Mouse (Mus musculus) small intestine, adult 2 months (tissue): ENCODE measurements around the gene Tbc1d4.

ENCODE experiments used
- CTCF ChIP-seq: fragments of 200-500 bp; IDR thresholded peaks from 2 replicates; pipeline ENCODE4 v1.5.1; 2012; ENCODE audit warnings: low read depth, mild to moderate bottlenecking, control low read depth, inconsistent platforms, low read length, moderate library complexity, mixed read lengths; ENCODE audit not compliant: insufficient replicate concordance, insufficient read length; ENCODE audit errors: extremely low read depth
- POLR2A ChIP-seq: fragments of 200-500 bp; IDR thresholded peaks from 2 replicates; pipeline ENCODE4 v1.6.1; 2012; ENCODE audit warnings: low read depth, mild to moderate bottlenecking, control low read depth, inconsistent platforms, low read length, moderate library complexity

DNA sequence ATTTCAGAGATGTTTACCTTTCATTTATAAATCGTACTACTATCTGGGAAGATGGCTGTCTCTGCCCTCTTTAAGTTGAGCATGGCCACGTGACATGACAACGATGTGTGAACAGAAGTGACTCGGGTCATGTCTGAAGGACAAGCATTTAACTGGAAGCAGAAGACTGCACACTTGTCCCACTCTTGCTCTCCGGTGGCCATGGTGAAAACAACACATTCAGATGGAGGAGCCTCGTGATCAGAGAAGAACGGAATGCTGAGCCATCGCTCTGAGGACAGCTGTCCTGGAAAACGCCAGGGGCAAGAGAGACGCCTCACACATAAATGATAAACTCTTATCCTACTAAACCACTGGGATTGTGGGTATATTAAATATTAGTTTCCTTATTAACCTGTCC is 1.7 kb upstream of the Tbc1d4 start:
- no peak for TF ChIP-seq CTCF
- TF ChIP-seq POLR2A, result no peak
